Mouse (Mus musculus) thymus, adult 2 months (tissue): ENCODE data around the gene Map4k3.

Experiments
- CTCF ChIP-seq: fragments of 200-500 bp; IDR thresholded peaks from 2 replicates; pipeline ENCODE4 v1.5.1; 2012; ENCODE audit warnings: mild to moderate bottlenecking, control low read depth, low read length, moderate library complexity, borderline replicate concordance; ENCODE audit not compliant: control insufficient read depth, poor library complexity, insufficient read depth; ENCODE audit errors: extremely low read depth
- POLR2A ChIP-seq: fragments of 200-500 bp; IDR thresholded peaks from 2 replicates; pipeline ENCODE4 v1.6.1; 2012; ENCODE audit warnings: mild to moderate bottlenecking, low read length, control low read depth, moderate library complexity; ENCODE audit not compliant: control insufficient read depth, poor library complexity, insufficient read depth; ENCODE audit errors: extremely low read depth

DNA sequence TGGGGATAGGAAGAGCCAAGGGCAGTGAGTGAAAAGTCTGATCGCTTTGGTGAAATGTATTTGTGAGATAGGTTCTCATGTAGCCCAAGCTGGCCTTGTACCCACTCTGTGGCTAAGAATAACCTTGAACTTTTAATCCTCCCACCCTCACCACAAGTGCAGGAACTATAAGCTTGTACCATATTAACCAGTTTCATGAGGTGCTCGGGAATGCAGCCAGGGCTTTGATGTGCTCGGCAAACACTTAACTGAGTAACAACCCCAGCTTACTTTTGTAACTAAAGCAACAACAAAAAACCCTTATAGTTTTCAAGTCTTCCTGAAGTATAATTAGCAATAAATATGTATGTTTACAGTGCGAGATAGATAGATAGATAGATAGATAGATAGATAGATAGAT lies 4.0 kb upstream of the Map4k3 start:
- TF ChIP-seq CTCF (no peak), POLR2A (no peak)
